Mouse (Mus musculus) heart, embryonic 12.5 days (tissue): ENCODE measurements at regions not wholly inside any gene's neighbourhood (a gene's known extent, or its start where the extent isn't known, plus 50 kb on each side); places are given as distances from the start of the nearest gene placed in this dataset.

ENCODE experiments used
- ATAC-seq: fragments of 200-750 bp; cut with Nextera tagmentation; 2 replicates; pipeline ENCODE4 v1.8.0; 2017; ENCODE audit warnings: moderate TSS enrichment, moderate library complexity; ENCODE audit not compliant: insufficient number of reproducible peaks, low FRiP score
- H3K27ac ChIP-seq: fragments of 300-500 bp; sonication (generic); 2 replicates; pipeline ENCODE4 v1.5.1; 2016; ENCODE audit warnings: mild to moderate bottlenecking, moderate library complexity; ENCODE audit not compliant: poor library complexity, severe bottlenecking
- H3K27me3 ChIP-seq: fragments of 300-500 bp; sonication (generic); replicated peaks from 2 replicates; pipeline ENCODE4 v1.6.1; 2016; ENCODE audit warnings: mild to moderate bottlenecking, moderate library complexity
- H3K36me3 ChIP-seq: fragments of 300-500 bp; sonication (generic); 2 replicates; pipeline ENCODE4 v1.6.1; 2016; ENCODE audit warnings: mild to moderate bottlenecking, moderate library complexity
- H3K4me1 ChIP-seq: fragments of 300-500 bp; sonication (generic); replicated peaks from 2 replicates; pipeline ENCODE4 v1.6.1; 2016; ENCODE audit warnings: mild to moderate bottlenecking
- H3K4me2 ChIP-seq: fragments of 300-500 bp; sonication (generic); 2 replicates; pipeline ENCODE4 v1.6.1; 2016; ENCODE audit warnings: mild to moderate bottlenecking, moderate library complexity
- H3K4me3 ChIP-seq: fragments of 300-500 bp; sonication (generic); 2 replicates; pipeline ENCODE4 v1.5.1; 2016; ENCODE audit warnings: mild to moderate bottlenecking
- H3K9ac ChIP-seq: fragments of 300-500 bp; sonication (generic); 2 replicates; pipeline ENCODE4 v1.6.1; 2016; ENCODE audit warnings: mild to moderate bottlenecking, moderate library complexity
- H3K9me3 ChIP-seq: fragments of 300-500 bp; sonication (generic); replicated peaks from 2 replicates; pipeline ENCODE4 v1.6.1; 2016; ENCODE audit warnings: mild to moderate bottlenecking, moderate library complexity
- WGBS: fragments of 180-500 bp; shearing (Covaris S2); methylation state at CpG from one replicate; pipeline ENCODE4 v1.1.7; 2016; 5-methylcytosine and 5-hydroxymethylcytosine counted together

DNA sequence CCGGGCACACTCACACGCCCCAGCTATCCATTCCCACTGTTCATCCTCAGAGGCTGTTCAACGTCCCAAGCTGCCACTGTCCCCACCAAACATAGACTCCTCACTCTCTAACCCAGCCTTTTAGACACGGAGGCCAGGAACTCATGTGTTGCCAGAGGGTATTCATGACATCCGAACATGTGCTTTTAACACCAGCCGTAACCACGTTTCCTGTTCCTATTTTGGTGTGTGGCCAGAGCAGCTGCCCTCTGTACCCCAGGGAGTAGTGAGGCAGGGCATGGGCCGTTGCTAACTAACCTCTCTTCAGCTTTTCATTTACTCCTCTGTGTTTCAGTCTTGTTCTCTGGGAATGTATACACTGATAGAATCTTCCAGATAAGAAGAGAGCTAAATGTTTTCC lies 156.2 kb downstream of the Glrx3 start:
- no peaks in the 10 kb centered on the region for H3K4me1 ChIP-seq
- H3K4me3 ChIP-seq, result no peak overlapping the region
- no peaks in the 10 kb centered on the region for H3K9me3 ChIP-seq
- 52% methylated on average over 8 of the region's 8 CpGs for WGBS
- H3K27me3 ChIP-seq, result no peaks in the 10 kb centered on the region
- H3K36me3 ChIP-seq, result no peaks in the 10 kb centered on the region
- no peak overlapping the region for H3K9ac ChIP-seq
- H3K27ac ChIP-seq, result no peak overlapping the region
- no peak for ATAC-seq
- no peak overlapping the region for H3K4me2 ChIP-seq

DNA sequence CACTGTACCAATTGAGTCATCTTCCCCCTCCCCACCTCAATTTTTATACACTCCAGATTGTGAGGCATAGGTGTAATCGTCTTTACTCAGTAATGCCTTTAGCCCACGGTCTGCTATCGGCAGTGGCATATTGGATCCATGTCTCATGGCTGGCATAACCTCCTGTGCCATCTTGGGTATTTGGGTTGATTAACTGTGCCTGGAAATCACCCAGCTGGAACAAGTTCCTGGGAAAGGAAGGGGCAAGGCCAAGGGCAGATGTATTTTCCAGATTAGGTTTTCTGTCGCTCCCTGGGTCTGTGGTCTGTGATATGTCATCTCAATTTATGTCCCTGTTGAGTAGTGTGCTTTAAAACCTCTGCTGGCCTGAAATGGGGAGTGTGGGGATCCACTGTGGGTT lies 158.2 kb downstream of the Glrx3 start:
- no peaks in the 10 kb centered on the region for H3K4me1 ChIP-seq
- no peak for ATAC-seq
- H3K9ac ChIP-seq, result no peak overlapping the region
- H3K36me3 ChIP-seq, result no peaks in the 10 kb centered on the region
- H3K9me3 ChIP-seq, result no peaks in the 10 kb centered on the region
- no peak overlapping the region for H3K4me2 ChIP-seq
- H3K4me3 ChIP-seq, result no peak overlapping the region
- no peak overlapping the region for H3K27ac ChIP-seq
- WGBS, result 80% methylated on average over 4 of the region's 4 CpGs
- 0 out of 2 replicates have a peak, but pooled peaks cover 2% of the 10 kb centered on the region for H3K27me3 ChIP-seq

DNA sequence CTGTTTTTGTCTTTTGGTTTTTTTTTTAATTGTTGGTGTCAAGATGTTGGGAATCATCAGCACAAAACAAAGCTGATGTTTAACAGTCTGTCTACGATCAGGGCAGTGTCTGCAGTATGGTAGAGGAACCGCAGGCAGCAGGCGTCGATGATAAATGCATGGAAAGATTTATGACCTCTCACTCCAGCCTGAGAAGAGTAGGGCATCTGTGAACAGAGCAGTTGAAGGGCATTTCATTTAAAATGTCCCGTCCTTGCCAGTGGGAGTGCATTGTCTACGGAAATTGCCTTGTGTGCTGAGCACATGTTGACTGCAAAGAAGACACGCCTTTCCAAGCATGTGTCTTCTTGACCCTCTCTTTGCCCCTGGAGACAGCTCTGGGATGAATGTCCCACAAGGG lies 158.7 kb downstream of the Glrx3 start:
- peaks cover 6% of the 10 kb centered on the region; the same call in 1 of the 2 replicates for H3K27me3 ChIP-seq
- H3K4me3 ChIP-seq, result no peak overlapping the region
- no peak overlapping the region for H3K27ac ChIP-seq
- 78% methylated on average over 7 of the region's 7 CpGs for WGBS
- no peaks in the 10 kb centered on the region for H3K4me1 ChIP-seq
- ATAC-seq, result no peak
- no peak overlapping the region for H3K4me2 ChIP-seq
- H3K9ac ChIP-seq, result no peak overlapping the region
- H3K9me3 ChIP-seq, result no peaks in the 10 kb centered on the region
- H3K36me3 ChIP-seq, result no peaks in the 10 kb centered on the region

DNA sequence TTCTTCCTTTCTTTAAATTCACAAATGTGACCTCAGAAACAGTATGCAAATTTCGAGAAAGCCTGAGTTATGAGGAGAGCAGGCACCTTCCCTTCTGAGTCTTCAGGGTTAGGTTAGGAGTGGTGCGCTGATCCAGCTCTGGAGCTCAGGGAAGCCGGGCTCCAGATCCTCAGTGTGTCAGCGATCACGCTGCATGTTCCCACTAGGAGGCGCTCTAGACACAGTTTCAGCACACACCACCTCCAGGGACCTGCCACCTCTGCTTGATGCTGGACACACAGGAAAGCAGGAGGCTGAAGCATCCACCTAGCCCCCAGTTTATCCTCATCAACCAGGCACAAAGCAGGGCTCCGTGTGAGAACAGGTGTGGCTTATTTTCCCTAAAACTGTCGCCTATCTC lies 165.6 kb downstream of the Glrx3 start:
- Histone ChIP-seq H3K9me3 (no peaks in the 10 kb centered on the region), H3K4me2 (no peak overlapping the region), H3K4me1 (no peaks in the 10 kb centered on the region), H3K9ac (no peak overlapping the region), H3K4me3 (no peak overlapping the region), H3K27me3 (peaks cover 30% of the 10 kb centered on the region), H3K36me3 (no peaks in the 10 kb centered on the region), H3K27ac (no peak overlapping the region)
- WGBS, result 7% methylated on average over 8 of the region's 8 CpGs
- ATAC-seq, result no peak

DNA sequence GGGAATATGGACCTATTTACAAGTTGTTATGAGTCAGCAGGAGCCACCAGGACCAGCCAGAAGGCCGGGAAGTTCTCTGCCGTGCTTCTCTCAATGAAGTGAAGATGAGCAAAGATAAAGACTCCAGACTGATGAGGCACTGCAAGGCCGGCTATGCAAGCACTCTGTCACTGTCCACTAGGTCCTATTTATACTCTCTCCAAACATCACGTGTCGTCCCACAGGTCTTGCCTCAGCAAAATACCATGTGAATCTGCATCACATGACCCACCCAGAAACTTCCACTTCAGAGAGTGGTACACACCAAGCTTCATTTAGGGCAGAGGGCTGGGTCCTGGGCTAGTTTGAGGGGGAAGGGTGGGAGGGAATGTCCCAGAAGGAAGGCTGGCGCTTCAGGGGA lies 172.3 kb downstream of the Glrx3 start:
- H3K4me1 ChIP-seq, result peaks cover 16% of the 10 kb centered on the region
- ATAC-seq, result no peak
- no peaks in the 10 kb centered on the region for H3K36me3 ChIP-seq

DNA sequence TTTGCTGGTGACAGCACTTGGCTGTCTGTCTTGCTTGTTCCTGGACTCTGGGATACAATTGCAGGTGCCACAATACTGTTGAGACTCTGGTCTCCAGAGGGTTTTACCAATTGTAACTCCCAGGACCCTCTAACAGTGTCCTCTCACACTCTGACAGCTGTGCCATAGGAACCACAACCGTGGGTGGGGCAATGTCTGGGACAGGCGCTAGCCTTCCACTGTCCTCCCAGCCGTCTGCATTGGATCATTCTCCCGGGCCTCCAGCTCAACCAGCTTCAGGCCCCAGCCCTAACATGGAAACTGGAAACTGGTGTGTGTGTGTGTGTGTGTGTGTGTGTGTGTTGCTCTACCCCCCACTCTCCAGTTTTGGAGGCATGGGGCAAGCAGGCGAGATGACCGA lies 173.9 kb downstream of the Glrx3 start:
- Histone ChIP-seq H3K27me3 (peaks cover 30% of the 10 kb centered on the region), H3K4me3 (no peak overlapping the region), H3K9me3 (no peaks in the 10 kb centered on the region), H3K4me2 (no peak overlapping the region), H3K4me1 (peaks cover 16% of the 10 kb centered on the region), H3K27ac (no peak overlapping the region), H3K36me3 (no peaks in the 10 kb centered on the region), H3K9ac (no peak overlapping the region)
- 56% methylated on average over 6 of the region's 6 CpGs for WGBS
- no peak for ATAC-seq

More for the DNA sequence above, 172.3 kb downstream of the Glrx3 start:
- H3K4me3 ChIP-seq, result no peak overlapping the region
- H3K4me2 ChIP-seq, result no peak overlapping the region
- no peak overlapping the region for H3K9ac ChIP-seq
- 31% methylated on average over 6 of the region's 6 CpGs for WGBS
- H3K27me3 ChIP-seq, result peaks cover 27% of the 10 kb centered on the region
- H3K27ac ChIP-seq, result no peak overlapping the region
- H3K9me3 ChIP-seq, result no peaks in the 10 kb centered on the region

DNA sequence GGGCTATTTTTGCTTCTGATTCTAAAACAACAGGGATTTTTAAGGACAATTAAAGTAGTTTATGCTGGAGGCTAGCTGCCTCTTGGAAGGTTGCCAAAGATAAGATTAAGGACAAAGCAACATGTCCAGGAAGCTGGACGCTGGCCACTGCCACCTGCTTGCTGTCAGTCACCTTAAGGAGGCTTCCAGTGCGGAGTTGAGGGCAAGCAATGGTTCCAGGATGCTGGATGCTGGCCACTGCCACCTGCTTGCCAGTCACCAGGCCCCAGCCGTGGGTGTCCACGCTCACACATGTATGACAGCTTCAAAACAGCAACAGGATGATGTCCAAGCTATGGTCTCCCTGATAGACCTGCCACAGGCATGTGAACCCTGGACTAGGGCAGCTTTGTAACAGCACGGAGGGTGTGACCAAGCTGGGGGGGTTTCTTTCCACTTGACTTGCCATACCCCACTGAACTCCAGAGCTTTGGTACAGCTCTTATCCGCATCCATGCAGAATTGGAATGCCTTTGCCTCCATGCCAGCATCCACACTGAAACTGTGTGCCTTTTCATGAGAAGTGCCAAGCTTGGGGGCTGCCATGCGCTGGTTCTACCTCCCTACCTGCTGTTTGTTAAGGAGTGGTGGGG lies 174.6 kb downstream of the Glrx3 start:
- H3K9ac ChIP-seq, result no peak overlapping the region
- peaks cover 30% of the 10 kb centered on the region for H3K27me3 ChIP-seq
- H3K9me3 ChIP-seq, result no peaks in the 10 kb centered on the region
- no peak overlapping the region for H3K4me3 ChIP-seq
- no peak for ATAC-seq
- no peak overlapping the region for H3K27ac ChIP-seq
- 67% methylated on average over 7 of the region's 7 CpGs for WGBS
- no peak overlapping the region for H3K4me2 ChIP-seq
- H3K36me3 ChIP-seq, result no peaks in the 10 kb centered on the region
- H3K4me1 ChIP-seq, result peaks cover 16% of the 10 kb centered on the region

DNA sequence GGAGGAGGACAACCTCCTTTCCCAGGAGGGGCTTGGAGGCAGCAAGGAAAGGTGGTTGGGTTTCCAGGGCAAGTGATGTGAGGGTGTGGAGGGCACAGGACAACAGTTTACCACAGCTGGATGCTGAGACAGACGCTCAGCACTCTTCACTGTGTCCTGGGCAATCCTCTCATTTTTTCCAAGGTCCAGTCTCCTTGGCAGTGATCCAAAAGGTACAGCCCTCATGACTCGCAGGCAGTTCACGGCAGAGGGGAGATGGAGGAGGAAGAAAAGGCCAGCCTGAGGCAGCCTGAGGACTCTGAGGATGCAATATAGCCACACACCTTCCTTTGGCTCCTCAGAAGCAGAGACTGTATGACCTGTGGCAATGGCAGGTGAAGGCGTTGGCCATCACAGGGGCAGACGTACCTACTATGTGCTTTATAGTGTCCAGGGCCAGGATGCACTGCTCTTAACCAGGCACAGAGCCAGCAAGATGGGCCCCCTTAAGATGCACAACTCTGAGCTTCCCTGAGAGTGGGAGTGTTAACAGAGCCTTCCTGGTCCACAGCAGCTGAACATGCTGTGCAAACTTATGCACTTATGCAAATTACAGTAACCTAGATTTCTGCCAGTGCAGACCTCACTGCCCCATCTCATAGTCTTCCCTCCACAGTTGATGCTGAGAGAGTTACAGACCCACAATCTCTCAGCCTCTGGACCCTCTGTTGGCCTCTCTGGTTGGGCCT lies 181.2 kb downstream of the Glrx3 start:
- ATAC-seq, result no peak
- H3K4me3 ChIP-seq, result no peak overlapping the region
- no peaks in the 10 kb centered on the region for H3K36me3 ChIP-seq
- H3K9ac ChIP-seq, result no peak overlapping the region
- H3K27ac ChIP-seq, result no peak overlapping the region
- no peak overlapping the region for H3K4me2 ChIP-seq
- H3K4me1 ChIP-seq, result peaks cover 6% of the 10 kb centered on the region; the same call in 1 of the 2 replicates
- H3K9me3 ChIP-seq, result no peaks in the 10 kb centered on the region
- H3K27me3 ChIP-seq, result peaks cover 16% of the 10 kb centered on the region
- WGBS, result 54% methylated on average over 5 of the region's 5 CpGs

DNA sequence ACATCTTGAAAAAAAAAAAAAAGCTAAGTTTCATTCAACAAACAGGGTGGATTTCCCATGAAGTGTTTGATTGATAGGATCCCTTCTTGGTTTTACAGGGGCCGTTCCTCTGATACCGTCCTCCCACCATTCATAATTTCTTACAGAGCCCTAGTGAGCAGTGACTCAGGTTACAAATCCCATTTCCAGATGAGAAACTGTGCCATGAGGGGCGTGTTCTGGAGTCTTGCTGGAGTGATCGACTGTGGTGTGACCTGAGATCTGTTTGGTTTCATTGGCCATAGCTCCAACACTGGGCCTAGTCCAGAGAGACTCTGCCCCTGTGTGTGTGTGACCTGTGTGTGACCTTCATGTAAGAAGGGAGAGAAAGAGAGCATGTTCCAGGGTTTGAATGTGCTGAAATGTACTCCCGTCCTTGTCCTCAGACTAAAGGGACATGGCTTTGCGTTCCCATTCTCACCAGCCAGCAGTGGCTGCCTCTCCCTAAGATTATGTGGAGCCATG lies 181.9 kb downstream of the Glrx3 start:
- Histone ChIP-seq H3K4me3 (no peak overlapping the region), H3K9me3 (no peaks in the 10 kb centered on the region), H3K9ac (no peak overlapping the region), H3K36me3 (no peaks in the 10 kb centered on the region), H3K4me2 (no peak overlapping the region), H3K4me1 (peaks cover 6% of the 10 kb centered on the region; the same call in 1 of the 2 replicates), H3K27ac (no peak overlapping the region), H3K27me3 (peaks cover 10% of the 10 kb centered on the region)
- no peak for ATAC-seq
- WGBS, result 69% methylated on average over 6 of the region's 6 CpGs

DNA sequence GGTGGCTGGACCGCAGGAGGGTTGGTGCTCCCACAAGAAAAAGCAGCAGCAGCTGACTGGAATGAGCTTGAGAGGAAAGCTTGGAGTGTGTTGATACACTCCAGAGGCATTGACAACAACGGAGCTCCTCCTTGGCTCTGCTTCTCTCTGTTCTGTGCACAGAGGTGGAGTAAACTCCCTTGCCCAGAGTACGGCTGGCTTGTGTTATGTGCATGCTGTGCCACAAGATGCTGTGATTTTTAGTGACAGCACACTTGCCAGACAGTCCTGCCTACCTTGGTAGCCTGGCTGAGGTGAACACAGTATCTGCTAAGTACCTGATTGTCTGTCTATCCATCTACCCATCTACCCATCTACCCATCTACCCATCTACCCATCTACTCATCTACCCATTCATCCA lies 190.9 kb downstream of the Glrx3 start:
- Histone ChIP-seq H3K4me3 (no peak overlapping the region), H3K9me3 (no peaks in the 10 kb centered on the region), H3K27ac (no peak overlapping the region), H3K27me3 (no peaks in the 10 kb centered on the region), H3K36me3 (no peaks in the 10 kb centered on the region), H3K9ac (no peak overlapping the region), H3K4me2 (no peak overlapping the region), H3K4me1 (no peaks in the 10 kb centered on the region)
- 77% methylated on average over 3 of the region's 3 CpGs for WGBS
- no peak for ATAC-seq

DNA sequence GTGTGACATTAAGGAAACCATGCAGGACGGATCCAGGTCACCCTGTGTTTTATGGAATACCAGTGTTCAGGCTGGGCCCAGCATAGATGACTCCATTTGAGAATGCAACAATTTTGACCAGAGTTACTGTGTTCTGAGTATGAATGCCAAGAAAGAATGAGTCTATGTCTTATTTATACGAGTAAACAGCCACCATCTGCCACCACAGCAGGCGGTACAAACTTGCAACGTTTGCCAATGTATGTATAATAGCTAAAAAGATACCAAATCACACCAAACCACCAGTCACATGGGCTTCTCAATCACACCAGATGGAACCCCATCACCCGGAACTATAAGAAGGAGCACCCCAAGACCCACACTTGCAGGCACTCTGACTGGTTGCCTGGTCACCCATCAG lies 192.1 kb downstream of the Glrx3 start:
- WGBS, result 78% methylated on average over 5 of the region's 5 CpGs
- H3K27ac ChIP-seq, result no peak overlapping the region
- H3K27me3 ChIP-seq, result no peaks in the 10 kb centered on the region
- H3K9ac ChIP-seq, result no peak overlapping the region
- no peak overlapping the region for H3K4me3 ChIP-seq
- H3K4me2 ChIP-seq, result no peak overlapping the region
- no peak for ATAC-seq
- no peaks in the 10 kb centered on the region for H3K4me1 ChIP-seq
- no peaks in the 10 kb centered on the region for H3K9me3 ChIP-seq
- H3K36me3 ChIP-seq, result no peaks in the 10 kb centered on the region
